Mouse (Mus musculus) liver, embryonic 15.5 days (tissue): ENCODE results near the gene Crk. TPM values are rescaled to one million over a fixed set of nuclear protein-coding genes. Genes with fewer than 3 reads are reported as not detected.

Source experiments
- ATAC-seq: fragments of 200-750 bp; cut with Nextera tagmentation; 2 replicates; pipeline ENCODE4 v1.8.0; 2017; ENCODE audit warnings: moderate number of reproducible peaks, mild to moderate bottlenecking, moderate library complexity; ENCODE audit not compliant: insufficient read depth
- H3K27ac ChIP-seq: fragments of 300-500 bp; sonication (generic); replicated peaks from 2 replicates; pipeline ENCODE4 v1.5.1; 2015; ENCODE audit warnings: mild to moderate bottlenecking, inconsistent platforms
- H3K27me3 ChIP-seq: fragments of 300-500 bp; sonication (generic); 2 replicates; pipeline ENCODE4 v1.6.1; 2015; ENCODE audit warnings: mild to moderate bottlenecking, inconsistent platforms
- H3K36me3 ChIP-seq: fragments of 300-500 bp; sonication (generic); replicated peaks from 2 replicates; pipeline ENCODE4 v1.6.1; 2015; ENCODE audit warnings: moderate library complexity, mild to moderate bottlenecking, inconsistent platforms
- H3K4me1 ChIP-seq: fragments of 300-500 bp; sonication (generic); replicated peaks from 2 replicates; pipeline ENCODE4 v1.6.1; 2015; ENCODE audit warnings: inconsistent platforms
- H3K4me2 ChIP-seq: fragments of 300-500 bp; sonication (generic); 2 replicates; pipeline ENCODE4 v1.6.1; 2015; ENCODE audit warnings: moderate library complexity, mild to moderate bottlenecking, inconsistent platforms
- H3K4me3 ChIP-seq: fragments of 300-500 bp; sonication (generic); replicated peaks from 2 replicates; pipeline ENCODE4 v1.5.1; 2015; ENCODE audit warnings: mild to moderate bottlenecking, inconsistent platforms
- H3K9ac ChIP-seq: fragments of 300-500 bp; sonication (generic); 2 replicates; pipeline ENCODE4 v1.6.1; 2015; ENCODE audit warnings: moderate library complexity, mild to moderate bottlenecking, inconsistent platforms
- H3K9me3 ChIP-seq: fragments of 300-500 bp; sonication (generic); replicated peaks from 2 replicates; pipeline ENCODE4 v1.6.1; 2016; ENCODE audit warnings: inconsistent platforms
- WGBS: fragments of 180-500 bp; shearing (Covaris S2); methylation state at CpG from one replicate; pipeline ENCODE4 v1.1.7; 2015; ENCODE audit warnings: mixed read lengths; ENCODE audit not compliant: insufficient replicate concordance; 5-methylcytosine and 5-hydroxymethylcytosine counted together
- polyA plus RNA-seq: library from polyadenylated mRNA; unstranded; fragments of >200 nt; fragmentation: Nextera tagmentation; extraction: Ambion mirVana; gene quantifications from 2 replicates; pipeline ENCODE4 v1.2.1, GENCODE M21; 2015

Gene Crk
- polyA plus RNA-seq, 1 experiment from 2014 or later: 32.3 TPM

DNA sequence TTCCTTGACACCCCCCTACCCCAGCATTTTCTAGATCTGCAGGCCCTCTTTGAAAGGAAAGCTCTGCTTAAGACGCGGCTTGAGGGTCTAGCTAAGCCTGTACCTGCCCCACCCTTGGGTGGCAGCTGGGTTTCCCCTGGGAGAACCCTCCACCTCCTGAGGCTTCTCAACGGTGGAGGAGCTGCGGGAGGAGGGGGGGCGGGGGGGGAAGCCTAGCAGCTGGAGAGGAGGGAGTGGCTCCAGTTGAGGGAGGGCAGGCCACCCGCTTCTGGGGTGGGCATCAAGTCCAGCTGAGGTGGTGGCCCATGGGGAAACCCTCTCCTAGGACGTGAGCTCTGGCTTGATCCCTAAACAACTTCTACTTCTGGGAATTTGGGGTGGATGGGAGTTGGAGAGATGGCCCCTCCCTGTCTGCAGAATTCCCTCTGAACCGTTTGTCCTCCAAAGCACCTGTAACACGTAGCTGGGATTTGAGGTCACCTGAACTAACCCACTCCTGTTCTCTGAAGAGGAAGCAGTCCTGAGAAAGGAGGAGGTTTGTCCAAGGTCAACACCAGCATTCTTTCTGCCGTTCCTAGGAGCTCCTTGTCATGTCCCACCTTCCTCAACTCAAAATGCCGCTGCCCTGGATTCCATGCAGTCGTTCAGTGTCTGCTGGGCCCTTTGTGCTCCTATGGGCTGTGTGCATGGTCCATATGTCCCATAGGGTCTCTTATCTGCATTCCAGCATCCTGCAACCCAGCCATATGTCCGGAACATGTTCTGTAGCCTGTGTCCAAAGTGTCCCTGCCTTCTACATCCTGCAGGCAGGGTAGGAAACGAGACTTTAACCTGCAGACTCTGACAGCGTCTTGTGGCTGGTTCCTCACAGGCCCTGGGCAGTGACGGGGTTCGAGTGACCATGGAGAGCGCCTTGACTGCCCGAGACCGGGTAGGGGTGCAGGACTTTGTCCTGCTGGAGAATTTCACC is 22.2 kb upstream of the Crk start:
- H3K36me3 ChIP-seq: peaks cover 46% of the 10 kb centered on the region
- H3K4me3 ChIP-seq: peak overlapping the region; percentile 83
- ATAC-seq: no peak
- H3K27me3 ChIP-seq: no peaks in the 10 kb centered on the region
- WGBS: 62% methylated on average over 20 of the region's 20 CpGs
- H3K9me3 ChIP-seq: no peaks in the 10 kb centered on the region
- peak overlapping the region; percentile 100 for H3K4me2 ChIP-seq
- H3K9ac ChIP-seq: peak overlapping the region; percentile 81
- H3K4me1 ChIP-seq: peaks cover 72% of the 10 kb centered on the region
- peak overlapping the region; percentile 89; the same call in 1 of the 2 replicates for H3K27ac ChIP-seq

DNA sequence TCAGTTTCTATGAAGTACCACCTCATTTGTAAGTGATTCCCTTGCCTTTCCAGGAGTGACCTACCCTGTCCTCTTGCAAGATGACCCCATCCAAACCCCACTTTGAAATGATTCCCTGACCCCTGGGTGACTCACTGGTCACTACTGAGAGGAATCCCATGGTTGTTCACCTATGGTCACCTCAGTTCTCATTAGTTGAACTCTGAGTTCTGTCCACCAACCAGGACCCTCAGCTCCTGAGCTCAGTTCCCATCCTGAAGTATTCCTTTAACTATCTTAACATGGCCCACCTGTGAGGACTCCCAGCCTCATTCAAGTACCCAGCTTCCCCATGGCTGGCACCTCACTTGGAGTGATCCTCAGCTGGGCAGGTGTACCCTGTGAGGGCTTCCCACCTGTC is 21.2 kb upstream of the Crk start:
- Histone ChIP-seq H3K4me2 (no peak overlapping the region), H3K9ac (no peak overlapping the region), H3K4me3 (no peak overlapping the region), H3K36me3 (peaks cover 55% of the 10 kb centered on the region), H3K27ac (no peak overlapping the region), H3K4me1 (peaks cover 66% of the 10 kb centered on the region), H3K9me3 (no peaks in the 10 kb centered on the region), H3K27me3 (no peaks in the 10 kb centered on the region)
- no peak for ATAC-seq

DNA sequence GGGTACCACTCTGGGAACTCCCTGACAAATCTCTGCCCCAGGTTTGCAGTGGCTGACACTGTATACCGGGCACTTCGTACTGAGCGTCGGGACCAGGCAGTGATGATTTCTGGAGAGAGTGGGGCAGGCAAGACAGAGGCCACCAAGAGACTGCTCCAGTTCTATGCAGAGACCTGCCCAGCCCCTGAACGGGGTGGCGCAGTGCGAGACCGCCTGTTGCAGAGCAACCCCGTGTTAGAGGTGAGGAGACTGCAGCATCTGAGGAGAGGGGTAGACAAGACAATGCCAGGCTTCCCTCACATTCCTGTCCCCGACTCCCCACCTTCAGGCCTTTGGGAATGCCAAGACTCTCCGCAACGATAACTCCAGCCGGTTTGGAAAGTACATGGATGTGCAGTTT is 20.7 kb upstream of the Crk start:
- H3K4me1 ChIP-seq: peaks cover 61% of the 10 kb centered on the region
- ATAC-seq: no peak
- 93% methylated on average over 13 of the region's 13 CpGs for WGBS
- H3K9ac ChIP-seq: no peak overlapping the region
- peaks cover 60% of the 10 kb centered on the region for H3K36me3 ChIP-seq
- H3K4me2 ChIP-seq: no peak overlapping the region
- no peak overlapping the region for H3K27ac ChIP-seq
- no peaks in the 10 kb centered on the region for H3K27me3 ChIP-seq
- H3K9me3 ChIP-seq: no peaks in the 10 kb centered on the region
- no peak overlapping the region for H3K4me3 ChIP-seq

DNA sequence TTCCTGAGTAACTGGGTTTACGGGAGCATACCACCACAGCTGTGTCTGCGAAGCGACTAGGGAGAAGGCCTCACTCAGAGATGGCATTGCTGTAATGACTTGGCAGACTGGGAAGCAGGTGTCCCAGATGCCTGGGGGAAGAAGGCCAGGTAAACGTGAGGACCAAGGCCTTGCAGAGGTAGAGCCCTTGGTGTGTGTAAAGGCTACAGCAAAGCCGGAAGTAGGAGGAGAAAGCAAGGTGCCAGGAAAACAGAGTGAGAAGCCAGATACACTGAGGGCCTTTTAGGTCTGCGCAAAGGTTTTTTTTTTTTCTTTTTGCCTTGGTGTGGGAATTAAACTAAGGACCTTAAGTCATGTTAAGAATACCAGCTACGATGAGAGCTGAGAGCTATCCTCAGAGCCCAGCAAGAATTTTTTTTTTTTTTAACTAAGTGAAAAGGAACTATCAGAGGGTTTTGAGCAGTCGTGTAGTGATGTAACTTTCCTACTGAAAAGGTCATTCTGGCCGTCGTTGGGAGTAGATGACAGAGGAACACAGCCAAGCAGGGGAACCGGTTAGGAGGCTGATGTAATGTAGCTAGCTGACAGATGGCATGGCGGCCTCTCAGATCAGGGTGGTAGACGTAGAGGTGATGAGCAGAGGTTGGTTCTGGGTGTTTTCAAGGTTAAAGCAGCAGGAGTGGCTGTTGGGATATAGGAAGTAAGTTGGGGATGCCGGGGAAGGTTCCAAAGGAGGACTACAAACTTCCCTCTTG is 19.9 kb upstream of the Crk start:
- H3K27me3 ChIP-seq: no peaks in the 10 kb centered on the region
- 72% methylated on average over 14 of the region's 14 CpGs for WGBS
- H3K36me3 ChIP-seq: peaks cover 68% of the 10 kb centered on the region

DNA sequence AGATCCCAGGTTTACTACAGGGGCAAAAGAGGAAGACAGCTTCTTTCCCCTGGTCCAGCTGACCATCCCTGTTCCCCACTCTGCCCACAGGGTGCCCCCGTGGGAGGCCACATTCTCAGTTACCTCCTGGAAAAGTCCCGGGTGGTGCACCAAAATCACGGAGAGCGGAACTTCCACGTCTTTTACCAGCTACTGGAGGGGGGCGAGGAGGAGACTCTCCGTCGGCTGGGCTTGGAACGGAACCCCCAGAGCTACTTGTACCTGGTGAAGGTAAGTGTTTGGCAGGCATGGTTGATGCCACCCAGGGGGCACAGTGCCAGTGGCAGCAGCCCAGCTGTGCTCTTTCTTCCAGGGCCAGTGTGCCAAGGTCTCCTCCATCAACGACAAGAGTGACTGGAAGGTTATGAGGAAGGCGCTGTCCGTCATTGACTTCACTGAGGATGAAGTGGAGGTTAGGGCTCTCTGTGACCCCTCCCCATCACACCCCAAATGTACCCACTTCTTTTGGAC is 18.9 kb upstream of the Crk start:
- Histone ChIP-seq H3K27ac (no peak overlapping the region), H3K36me3 (peaks cover 73% of the 10 kb centered on the region), H3K9me3 (no peaks in the 10 kb centered on the region), H3K9ac (no peak overlapping the region), H3K4me2 (no peak overlapping the region), H3K27me3 (no peaks in the 10 kb centered on the region), H3K4me1 (peaks cover 43% of the 10 kb centered on the region), H3K4me3 (no peak overlapping the region)
- WGBS: 88% methylated on average over 12 of the region's 12 CpGs
- ATAC-seq: no peak

More for the DNA sequence above, 19.9 kb upstream of the Crk start:
- Histone ChIP-seq H3K4me1 (peaks cover 53% of the 10 kb centered on the region), H3K4me3 (no peak overlapping the region), H3K9ac (no peak overlapping the region), H3K4me2 (no peak overlapping the region), H3K27ac (no peak overlapping the region), H3K9me3 (no peaks in the 10 kb centered on the region)
- ATAC-seq: no peak

DNA sequence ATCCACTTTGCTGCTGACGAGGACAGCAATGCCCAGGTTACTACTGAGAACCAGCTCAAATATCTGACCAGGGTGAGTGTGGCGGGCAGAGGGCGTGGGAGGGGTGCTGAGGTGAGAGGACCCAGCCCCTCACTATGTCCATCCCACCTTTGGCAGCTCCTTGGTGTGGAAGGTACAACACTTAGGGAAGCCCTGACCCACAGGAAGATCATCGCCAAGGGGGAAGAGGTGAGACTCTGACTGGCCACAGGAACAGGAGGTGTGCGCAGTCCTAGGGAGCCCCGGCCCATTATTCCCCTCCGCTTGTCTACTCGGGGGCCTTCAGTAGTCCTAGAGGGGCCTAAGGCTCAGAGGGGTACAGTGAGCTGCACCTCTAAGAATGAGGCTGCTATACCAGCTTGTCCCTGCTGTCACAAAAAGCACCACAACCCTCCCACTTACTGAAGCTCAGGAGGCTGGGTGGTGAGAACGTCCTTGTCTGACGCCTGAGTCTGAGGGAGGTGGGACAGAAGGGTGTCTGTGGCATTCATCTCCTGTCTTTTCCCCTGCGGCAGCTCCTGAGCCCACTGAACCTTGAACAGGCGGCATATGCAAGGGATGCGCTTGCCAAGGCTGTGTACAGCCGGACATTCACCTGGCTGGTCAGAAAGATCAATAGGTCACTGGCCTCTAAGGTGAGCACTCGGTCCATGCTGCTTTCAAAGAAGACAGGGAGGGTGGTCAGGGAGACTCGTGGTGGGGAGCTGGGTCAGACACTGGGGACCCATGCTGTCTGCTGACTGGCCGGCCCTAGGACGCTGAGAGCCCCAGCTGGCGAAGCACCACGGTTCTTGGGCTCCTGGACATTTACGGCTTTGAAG is 17.9 kb upstream of the Crk start:
- peak; percentile 13; the same call in 1 of the 2 replicates for ATAC-seq
- peaks cover 33% of the 10 kb centered on the region for H3K4me1 ChIP-seq
- 77% methylated on average over 21 of the region's 21 CpGs for WGBS
- no peaks in the 10 kb centered on the region for H3K9me3 ChIP-seq
- H3K36me3 ChIP-seq: peaks cover 83% of the 10 kb centered on the region
- no peak overlapping the region for H3K4me2 ChIP-seq
- H3K27me3 ChIP-seq: no peaks in the 10 kb centered on the region
- no peak overlapping the region for H3K9ac ChIP-seq
- H3K4me3 ChIP-seq: no peak overlapping the region
- H3K27ac ChIP-seq: no peak overlapping the region

DNA sequence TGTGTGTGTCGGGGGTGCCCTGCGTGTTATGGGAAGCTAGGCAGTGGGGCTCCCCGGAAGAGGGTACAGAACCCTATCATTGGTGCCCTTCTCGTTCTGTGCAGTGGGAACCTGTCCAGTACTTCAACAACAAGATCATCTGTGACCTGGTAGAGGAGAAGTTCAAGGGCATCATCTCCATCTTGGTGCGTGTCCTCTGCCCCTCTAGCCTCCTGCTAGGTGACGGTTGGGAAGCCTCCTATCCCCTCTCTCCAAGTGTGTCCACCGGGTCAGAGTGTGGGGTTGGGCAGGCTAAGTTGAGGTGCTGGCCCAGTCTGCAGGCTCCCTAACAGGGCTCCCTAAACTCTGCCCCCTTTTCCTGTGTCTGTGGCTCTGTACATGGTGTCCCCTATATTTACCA is 16.9 kb upstream of the Crk start:
- ATAC-seq: no peak
- Histone ChIP-seq H3K27ac (no peak overlapping the region), H3K9me3 (no peaks in the 10 kb centered on the region), H3K4me3 (no peak overlapping the region), H3K4me2 (no peak overlapping the region), H3K4me1 (peaks cover 23% of the 10 kb centered on the region), H3K27me3 (no peaks in the 10 kb centered on the region), H3K9ac (no peak overlapping the region), H3K36me3 (peaks cover 93% of the 10 kb centered on the region)
- WGBS: 84% methylated on average over 7 of the region's 7 CpGs

DNA sequence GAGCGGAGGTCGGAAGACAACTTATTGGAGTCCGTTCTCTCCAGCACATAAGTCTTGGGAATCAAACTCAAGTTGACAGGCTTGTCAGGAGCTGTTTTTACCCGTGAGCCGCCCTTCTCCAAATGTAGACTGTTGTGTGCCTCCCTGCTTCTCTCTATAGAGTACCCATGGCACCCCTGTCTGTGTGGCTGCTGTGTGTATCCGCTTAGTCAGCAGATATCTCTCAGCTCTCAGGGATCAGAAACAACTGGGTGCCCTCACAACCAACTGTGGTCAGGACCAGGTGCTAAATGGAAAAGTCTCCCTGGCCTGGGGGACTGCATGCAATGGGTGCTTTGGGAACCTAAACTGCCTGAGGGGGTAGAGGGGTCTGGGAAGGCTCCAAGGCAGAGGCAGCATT is 12.8 kb upstream of the Crk start:
- Histone ChIP-seq H3K9ac (no peak overlapping the region), H3K27me3 (no peaks in the 10 kb centered on the region), H3K36me3 (peaks cover 93% of the 10 kb centered on the region), H3K4me3 (no peak overlapping the region), H3K4me1 (0 out of 2 replicates have a peak, but pooled peaks cover 11% of the 10 kb centered on the region), H3K9me3 (no peaks in the 10 kb centered on the region), H3K27ac (no peak overlapping the region), H3K4me2 (no peak overlapping the region)
- no peak for ATAC-seq
- 84% methylated on average over 6 of the region's 6 CpGs for WGBS

DNA sequence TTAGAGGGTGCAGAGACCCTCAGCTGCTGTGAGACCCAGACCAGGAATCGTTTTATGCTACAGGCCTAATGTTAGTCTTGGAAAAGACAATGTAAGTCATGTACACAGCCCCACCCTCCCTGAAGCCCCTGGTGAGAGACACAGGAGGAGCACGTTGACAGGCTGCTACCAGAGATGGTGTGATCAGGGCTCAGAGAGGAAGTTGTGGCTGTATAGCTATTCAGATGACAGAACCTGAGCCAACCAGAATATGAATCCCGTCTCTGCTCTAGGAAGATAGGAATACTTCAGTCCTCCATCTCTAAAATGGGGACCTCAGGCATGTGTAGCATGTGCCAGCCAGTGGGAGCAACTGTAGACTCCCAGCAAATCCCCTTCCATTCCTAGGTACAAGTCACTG is 10.4 kb upstream of the Crk start:
- H3K27ac ChIP-seq: no peak overlapping the region
- H3K36me3 ChIP-seq: peaks cover 93% of the 10 kb centered on the region
- 0 out of 2 replicates have a peak, but pooled peaks cover 3% of the 10 kb centered on the region for H3K4me1 ChIP-seq
- H3K9me3 ChIP-seq: no peaks in the 10 kb centered on the region
- H3K4me3 ChIP-seq: no peak overlapping the region
- WGBS: 44% methylated on average over 3 of the region's 3 CpGs
- H3K4me2 ChIP-seq: no peak overlapping the region
- no peak for ATAC-seq
- H3K27me3 ChIP-seq: no peaks in the 10 kb centered on the region
- no peak overlapping the region for H3K9ac ChIP-seq

DNA sequence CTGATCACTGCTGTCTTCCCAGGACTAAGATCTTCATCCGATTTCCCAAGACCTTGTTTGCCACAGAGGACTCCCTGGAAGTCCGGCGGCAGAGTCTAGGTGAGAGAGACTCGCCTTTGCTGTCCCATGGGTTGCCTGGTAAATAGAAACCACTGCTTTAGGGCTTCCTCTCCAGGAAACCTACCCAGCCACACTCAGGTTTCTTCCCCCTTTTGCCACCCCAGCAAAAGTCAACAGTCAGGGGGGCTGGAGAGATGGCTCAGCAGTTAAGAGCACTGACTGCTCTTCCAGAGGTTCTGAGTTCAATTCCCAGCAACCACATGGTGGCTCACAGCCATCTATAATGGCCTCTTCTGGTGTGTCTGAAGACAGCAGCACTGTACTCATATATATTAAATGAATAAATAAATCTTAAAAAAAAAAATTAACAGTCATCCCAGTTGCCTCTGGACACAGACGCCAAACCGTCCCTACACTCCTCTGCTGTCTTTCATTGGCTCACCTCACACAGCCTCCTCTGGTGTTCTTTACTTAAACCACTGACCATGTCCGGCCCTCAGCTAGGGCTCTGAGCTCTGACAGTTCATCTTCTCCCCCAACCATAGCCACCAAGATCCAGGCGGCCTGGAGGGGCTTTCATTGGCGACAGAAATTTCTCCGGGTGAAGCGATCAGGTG is 9.7 kb upstream of the Crk start:
- no peak overlapping the region for H3K4me2 ChIP-seq
- 0 out of 2 replicates have a peak, but pooled peaks cover 3% of the 10 kb centered on the region for H3K4me1 ChIP-seq
- no peaks in the 10 kb centered on the region for H3K9me3 ChIP-seq
- H3K27me3 ChIP-seq: no peaks in the 10 kb centered on the region
- no peak overlapping the region for H3K4me3 ChIP-seq
- ATAC-seq: no peak
- WGBS: 71% methylated on average over 11 of the region's 11 CpGs
- peaks cover 89% of the 10 kb centered on the region for H3K36me3 ChIP-seq
- no peak overlapping the region for H3K27ac ChIP-seq
- no peak overlapping the region for H3K9ac ChIP-seq
